Mouse (Mus musculus) bone marrow, adult 2 months (tissue): ENCODE results near the gene Tbc1d30.

ENCODE experiments used
- CTCF ChIP-seq: fragments of 200-500 bp; IDR thresholded peaks from 2 replicates; pipeline ENCODE4 v1.5.1; 2011; ENCODE audit warnings: low read length, control low read depth; ENCODE audit not compliant: control insufficient read depth, insufficient read depth
- POLR2A ChIP-seq: fragments of 200-500 bp; IDR thresholded peaks from 2 replicates; pipeline ENCODE4 v1.6.1; 2011; ENCODE audit warnings: low read depth, mild to moderate bottlenecking, control low read depth, low read length, borderline replicate concordance; ENCODE audit not compliant: control insufficient read depth

DNA sequence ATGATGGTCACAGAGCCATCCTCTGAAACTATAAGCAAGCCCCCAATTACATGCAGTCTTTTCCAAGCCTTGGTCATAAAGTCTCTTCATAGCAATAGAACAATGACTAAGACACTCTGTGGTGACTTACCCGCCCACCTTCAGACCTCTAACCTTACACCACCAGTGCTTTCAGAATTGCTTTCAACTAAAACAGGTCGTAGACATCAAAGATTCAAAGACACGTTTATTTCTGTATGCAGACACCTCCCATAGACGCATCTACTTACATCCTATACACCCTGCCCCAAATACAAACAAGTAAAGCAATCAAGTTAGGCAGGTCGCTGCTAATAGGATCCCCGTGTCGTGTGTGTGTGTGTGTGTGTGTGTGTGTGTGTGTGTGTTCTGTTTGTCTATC is 50.4 kb downstream of the Tbc1d30 start:
- no peak for TF ChIP-seq POLR2A
- TF ChIP-seq CTCF: no peak
